Mouse (Mus musculus) left cerebral cortex, adult 11 months (tissue): ENCODE measurements around the gene Sidt2.

Experiments
- DNase-seq: peaks from one replicate; pipeline ENCODE4 v3.0.0; 2022; ENCODE audit warnings: low spot score

Gene Sidt2

GRCm38 (mm10) chr9:45946182-45946871 lies 8.7 kb downstream of the Sidt2 start:
- no peak for DNase-seq

- DNase-seq, result no peak
Observed at GRCm38 (mm10) chr9:45945721-45946120, 9.3 kb downstream of the Sidt2 start.

- DNase-seq, result no peak
Observed at GRCm38 (mm10) chr9:45944506-45945400, 10.3 kb downstream of the Sidt2 start.

GRCm38 (mm10) chr9:45943628-45944505 lies 11.2 kb downstream of the Sidt2 start:
- no peak for DNase-seq

- DNase-seq, result no peak
Observed at GRCm38 (mm10) chr9:45942916-45943315, 12.1 kb downstream of the Sidt2 start.

GRCm38 (mm10) chr9:45942464-45942863 lies 12.6 kb downstream of the Sidt2 start:
- no peak for DNase-seq

- no peak for DNase-seq
Observed at GRCm38 (mm10) chr9:45941329-45941888, 13.6 kb downstream of the Sidt2 start.

GRCm38 (mm10) chr9:45939794-45940193 lies 15.3 kb downstream of the Sidt2 start:
- no peak for DNase-seq

- no peak for DNase-seq
Observed at GRCm38 (mm10) chr9:45938952-45939637, 16.0 kb downstream of the Sidt2 start.

GRCm38 (mm10) chr9:45938088-45938487 lies 17.0 kb downstream of the Sidt2 start:
- no peak for DNase-seq

- no peak for DNase-seq
Observed at GRCm38 (mm10) chr9:45936883-45937282, 18.2 kb downstream of the Sidt2 start.

- DNase-seq, result no peak
Observed at GRCm38 (mm10) chr9:45935628-45936210, 19.3 kb downstream of the Sidt2 start, which contains the start of gene Tagln. Tagln (minus strand) TSS chr9:45936058.

GRCm38 (mm10) chr9:45932571-45933415 lies 22.3 kb downstream of the Sidt2 start:
- no peak for DNase-seq

- no peak for DNase-seq
Observed at GRCm38 (mm10) chr9:45931958-45932357, 23.1 kb downstream of the Sidt2 start.

- DNase-seq, result no peak
Observed at GRCm38 (mm10) chr9:45929285-45929684, 25.8 kb downstream of the Sidt2 start.

GRCm38 (mm10) chr9:45919895-45920294 lies 35.2 kb downstream of the Sidt2 start:
- DNase-seq, result no peak

- DNase-seq, result no peak
Observed at GRCm38 (mm10) chr9:45917041-45917934, 37.8 kb downstream of the Sidt2 start.

- no peak for DNase-seq
Observed at GRCm38 (mm10) chr9:45915659-45916058, 39.4 kb downstream of the Sidt2 start.

- no peak for DNase-seq
Observed at GRCm38 (mm10) chr9:45911673-45912072, 43.4 kb downstream of the Sidt2 start.
